Mouse (Mus musculus): Measurements from ENCODE around the gene Foxp2.

DNA sequence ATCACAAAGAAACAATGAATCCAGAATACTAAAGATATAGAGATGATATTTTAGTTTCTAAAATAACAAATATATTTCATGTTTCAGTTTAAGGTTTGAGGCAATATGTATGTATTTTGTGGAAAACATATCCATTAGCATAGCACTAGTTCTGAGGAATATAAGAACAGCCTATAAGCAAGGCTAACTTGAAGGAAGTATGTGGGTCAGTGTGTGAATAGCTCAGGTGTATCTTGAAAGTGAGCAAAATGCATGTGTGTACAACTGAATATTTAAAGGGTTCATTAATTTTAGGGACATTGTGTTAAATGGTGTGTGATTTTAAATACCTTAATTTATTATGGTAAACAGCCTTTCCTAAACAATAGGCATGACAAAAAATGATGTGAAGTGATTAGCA lies 220.2 kb downstream of the Foxp2 start:
- no peak for TF ChIP-seq CTCF (IDR thresholded peaks at IDR 0.05; ENCODE audit: borderline replicate concordance, insufficient read depth, low read length)
- no peak for TF ChIP-seq POLR2A (IDR thresholded peaks at IDR 0.05; ENCODE audit: low read depth, low read length)

Data from embryonic fibroblast, embryonic 13.5 days (primary cell).